Mouse (Mus musculus): ENCODE measurements around the gene Rnf169. TPM values are rescaled to one million over a fixed set of nuclear protein-coding genes. Genes with fewer than 3 reads are reported as not detected.
"Not testable (repeated sequence)": the region's sequence is repeated elsewhere in the genome, so short reads cannot be mapped to it uniquely, and the experiment has no call there.

Gene Rnf169
- polyA plus RNA-seq, 1 experiment, result 1.6 TPM

DNA sequence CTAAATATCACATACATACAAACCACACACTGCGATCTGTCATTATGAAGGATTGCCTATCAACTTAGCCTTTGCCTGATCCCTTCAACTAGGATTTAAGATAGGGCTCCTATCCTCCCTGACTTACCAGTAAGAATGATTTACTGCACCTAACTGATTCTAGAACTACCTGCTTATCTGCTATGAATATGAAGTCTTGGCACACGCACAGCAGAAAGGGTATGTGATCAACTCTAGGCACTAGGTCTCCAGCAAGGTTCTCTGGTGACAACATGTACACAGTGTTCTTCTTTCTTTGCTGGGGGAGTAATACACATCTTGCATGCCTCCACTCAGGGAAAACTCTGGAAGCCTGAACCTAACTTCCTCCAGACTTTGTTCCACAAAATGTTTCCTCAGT is 18.7 kb downstream of the Rnf169 start:
- no peak overlapping the region for H3K27ac ChIP-seq (ENCODE audit: control insufficient read depth, insufficient read depth, low read depth, low read length)
- H3K27me3 ChIP-seq (ENCODE audit: control insufficient read depth, insufficient read depth, low read length), result no peaks in the 10 kb centered on the region
- TF ChIP-seq POLR2A (IDR thresholded peaks at IDR 0.05; ENCODE audit: control insufficient read depth, low read depth, low read length) (no peak), CTCF (IDR thresholded peaks at IDR 0.05; ENCODE audit: control insufficient read depth, insufficient read depth, insufficient replicate concordance, low read depth, low read length) (no peak)
- no peak overlapping the region for H3K4me3 ChIP-seq (ENCODE audit: control insufficient read depth, low read depth, low read length)
- 0 out of 2 replicates have a peak, but pooled peaks cover 3% of the 10 kb centered on the region for H3K4me1 ChIP-seq (ENCODE audit: control insufficient read depth, insufficient read depth, low read length)
- H3K36me3 ChIP-seq (ENCODE audit: control insufficient read depth, insufficient read depth, low read length), result no peaks in the 10 kb centered on the region

DNA sequence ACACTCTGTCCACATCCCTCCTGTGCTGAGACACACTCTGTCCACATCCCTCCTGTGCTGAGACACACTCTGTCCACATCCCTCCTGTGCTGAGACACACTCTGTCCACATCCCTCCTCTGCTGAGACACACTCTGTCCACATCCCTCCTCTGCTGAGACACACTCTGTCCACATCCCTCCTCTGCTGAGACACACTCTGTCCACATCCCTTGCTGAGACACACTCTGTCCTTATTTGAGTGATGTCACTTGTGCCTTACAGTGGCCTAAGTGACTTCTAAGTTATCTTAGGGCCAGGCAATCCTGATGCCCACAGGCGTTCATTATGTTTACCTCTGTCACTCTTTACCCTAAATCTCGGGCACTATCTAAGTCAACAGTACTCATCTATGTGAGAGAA is 19.7 kb downstream of the Rnf169 start:
- not testable (repeated sequence) for H3K4me3 ChIP-seq (ENCODE audit: control insufficient read depth, low read depth, low read length); H3K27me3 ChIP-seq (ENCODE audit: control insufficient read depth, insufficient read depth, low read length); H3K36me3 ChIP-seq (ENCODE audit: control insufficient read depth, insufficient read depth, low read length); H3K27ac ChIP-seq (ENCODE audit: control insufficient read depth, insufficient read depth, low read depth, low read length); H3K4me1 ChIP-seq (ENCODE audit: control insufficient read depth, insufficient read depth, low read length)

GRCm38 (mm10) chr7:99957226-99957965 is 22.9 kb downstream of the Rnf169 start:
- Histone ChIP-seq H3K4me3 (ENCODE audit: control insufficient read depth, low read depth, low read length) (no peak overlapping the region), H3K27me3 (ENCODE audit: control insufficient read depth, insufficient read depth, low read length) (no peaks in the 10 kb centered on the region), H3K36me3 (ENCODE audit: control insufficient read depth, insufficient read depth, low read length) (no peaks in the 10 kb centered on the region), H3K27ac (ENCODE audit: control insufficient read depth, insufficient read depth, low read depth, low read length) (no peak overlapping the region), H3K4me1 (ENCODE audit: control insufficient read depth, insufficient read depth, low read length) (0 out of 2 replicates have a peak, but pooled peaks cover under 1% of the 10 kb centered on the region)
- TF ChIP-seq POLR2A (IDR thresholded peaks at IDR 0.05; ENCODE audit: control insufficient read depth, low read depth, low read length) (no peak), CTCF (IDR thresholded peaks at IDR 0.05; ENCODE audit: control insufficient read depth, insufficient read depth, insufficient replicate concordance, low read depth, low read length) (no peak)

- H3K27ac ChIP-seq (ENCODE audit: control insufficient read depth, insufficient read depth, low read depth, low read length), result no peak overlapping the region
- H3K4me3 ChIP-seq (ENCODE audit: control insufficient read depth, low read depth, low read length), result no peak overlapping the region
- no peaks in the 10 kb centered on the region for H3K36me3 ChIP-seq (ENCODE audit: control insufficient read depth, insufficient read depth, low read length)
- TF ChIP-seq POLR2A (IDR thresholded peaks at IDR 0.05; ENCODE audit: control insufficient read depth, low read depth, low read length) (no peak), CTCF (IDR thresholded peaks at IDR 0.05; ENCODE audit: control insufficient read depth, insufficient read depth, insufficient replicate concordance, low read depth, low read length) (no peak)
- no peaks in the 10 kb centered on the region for H3K4me1 ChIP-seq (ENCODE audit: control insufficient read depth, insufficient read depth, low read length)
- no peaks in the 10 kb centered on the region for H3K27me3 ChIP-seq (ENCODE audit: control insufficient read depth, insufficient read depth, low read length)
Measured at GRCm38 (mm10) chr7:99956095-99956494, 24.2 kb downstream of the Rnf169 start.

DNA sequence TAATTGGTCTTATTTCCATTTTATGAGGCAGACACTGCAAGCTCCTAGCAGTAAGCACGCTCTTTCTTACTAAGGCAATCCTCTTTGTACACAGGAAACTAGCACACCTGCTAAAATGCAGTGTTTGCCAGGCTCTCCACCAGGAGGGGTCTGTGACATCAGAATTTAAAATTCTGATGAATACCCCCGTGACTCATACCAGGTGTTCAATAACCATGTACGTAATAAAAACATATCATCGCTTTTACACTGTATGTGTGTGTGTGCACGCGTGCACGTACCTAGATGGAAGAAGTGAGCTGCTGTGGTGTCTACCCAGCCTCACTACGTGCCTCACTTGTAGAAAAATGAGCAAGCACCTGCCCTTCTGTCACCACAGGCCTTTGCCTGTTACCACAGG is 26.0 kb downstream of the Rnf169 start:
- no peaks in the 10 kb centered on the region for H3K27me3 ChIP-seq (ENCODE audit: control insufficient read depth, insufficient read depth, low read length)
- H3K36me3 ChIP-seq (ENCODE audit: control insufficient read depth, insufficient read depth, low read length), result no peaks in the 10 kb centered on the region
- H3K4me1 ChIP-seq (ENCODE audit: control insufficient read depth, insufficient read depth, low read length), result no peaks in the 10 kb centered on the region
- no peak overlapping the region for H3K4me3 ChIP-seq (ENCODE audit: control insufficient read depth, low read depth, low read length)
- TF ChIP-seq POLR2A (IDR thresholded peaks at IDR 0.05; ENCODE audit: control insufficient read depth, low read depth, low read length) (no peak), CTCF (IDR thresholded peaks at IDR 0.05; ENCODE audit: control insufficient read depth, insufficient read depth, insufficient replicate concordance, low read depth, low read length) (no peak)
- H3K27ac ChIP-seq (ENCODE audit: control insufficient read depth, insufficient read depth, low read depth, low read length), result no peak overlapping the region

- no peak overlapping the region for H3K4me3 ChIP-seq (ENCODE audit: control insufficient read depth, low read depth, low read length)
- H3K36me3 ChIP-seq (ENCODE audit: control insufficient read depth, insufficient read depth, low read length), result no peaks in the 10 kb centered on the region
- H3K4me1 ChIP-seq (ENCODE audit: control insufficient read depth, insufficient read depth, low read length), result no peaks in the 10 kb centered on the region
- H3K27me3 ChIP-seq (ENCODE audit: control insufficient read depth, insufficient read depth, low read length), result no peaks in the 10 kb centered on the region
- no peak overlapping the region for H3K27ac ChIP-seq (ENCODE audit: control insufficient read depth, insufficient read depth, low read depth, low read length)
- no peak for TF ChIP-seq POLR2A (IDR thresholded peaks at IDR 0.05; ENCODE audit: control insufficient read depth, low read depth, low read length)
- TF ChIP-seq CTCF (IDR thresholded peaks at IDR 0.05; ENCODE audit: control insufficient read depth, insufficient read depth, insufficient replicate concordance, low read depth, low read length), result no peak
Measured at GRCm38 (mm10) chr7:99953442-99954098, 26.7 kb downstream of the Rnf169 start.

GRCm38 (mm10) chr7:99947329-99947728 is 32.9 kb downstream of the Rnf169 start:
- Histone ChIP-seq H3K36me3 (ENCODE audit: control insufficient read depth, insufficient read depth, low read length) (no peaks in the 10 kb centered on the region; the same call in 1 of the 2 replicates), H3K27ac (ENCODE audit: control insufficient read depth, insufficient read depth, low read depth, low read length) (no peak overlapping the region)

More at GRCm38 (mm10) chr7:99947329-99947728, 32.9 kb downstream of the Rnf169 start:
- Histone ChIP-seq H3K4me1 (ENCODE audit: control insufficient read depth, insufficient read depth, low read length) (no peaks in the 10 kb centered on the region), H3K27me3 (ENCODE audit: control insufficient read depth, insufficient read depth, low read length) (no peaks in the 10 kb centered on the region), H3K4me3 (ENCODE audit: control insufficient read depth, low read depth, low read length) (no peak overlapping the region)
- TF ChIP-seq POLR2A (IDR thresholded peaks at IDR 0.05; ENCODE audit: control insufficient read depth, low read depth, low read length) (no peak), CTCF (IDR thresholded peaks at IDR 0.05; ENCODE audit: control insufficient read depth, insufficient read depth, insufficient replicate concordance, low read depth, low read length) (no peak)
